Mouse (Mus musculus) megakaryocyte progenitor cell, adult 5-6 weeks (primary cell): ENCODE data around the gene E130114P18Rik. TPM values are rescaled to one million over a fixed set of nuclear protein-coding genes. Genes with fewer than 3 reads are reported as not detected.

Source experiments
- ATAC-seq: replicated peaks from 2 replicates; pipeline ENCODE4 v1.8.0; 2016; ENCODE audit warnings: mild to moderate bottlenecking, moderate TSS enrichment, inconsistent platforms; ENCODE audit not compliant: poor library complexity
- total RNA-seq, 2 experiments: library from RNA; stranded (forward) in 1 of 2; stranded (reverse) in 1 of 2; fragments of 157-497, 149-512 nt in 1 of 2; fragments of 200-1000 nt in 1 of 2; gene quantifications; 2 replicates each; pipeline versions ENCODE4 v1.2.3 to v1.2.4; 2015 to 2017

The E130114P18Rik gene
- total RNA-seq, 2 experiments from 2014 or later: not detected

- no peak for ATAC-seq
Observed at GRCm38 (mm10) chr4:97663922-97664321, 114.0 kb downstream of the E130114P18Rik start.

- ATAC-seq: no peak
Observed at GRCm38 (mm10) chr4:97662841-97663240, 115.0 kb downstream of the E130114P18Rik start.

GRCm38 (mm10) chr4:97661611-97662273 lies 116.1 kb downstream of the E130114P18Rik start:
- no peak for ATAC-seq

GRCm38 (mm10) chr4:97657586-97657985 lies 120.3 kb downstream of the E130114P18Rik start:
- peak; percentile 82 for ATAC-seq

GRCm38 (mm10) chr4:97649626-97650015 lies 128.3 kb downstream of the E130114P18Rik start:
- no peak for ATAC-seq

- ATAC-seq: no peak
Observed at GRCm38 (mm10) chr4:97648825-97649625, 128.9 kb downstream of the E130114P18Rik start.

GRCm38 (mm10) chr4:97648436-97648707 lies 129.5 kb downstream of the E130114P18Rik start:
- ATAC-seq: no peak; the same call in 1 of the 2 replicates

GRCm38 (mm10) chr4:97647700-97648435 lies 130.0 kb downstream of the E130114P18Rik start:
- ATAC-seq: peak; percentile 91

GRCm38 (mm10) chr4:97647236-97647635 lies 130.6 kb downstream of the E130114P18Rik start:
- ATAC-seq: no peak

- ATAC-seq: peak; percentile 91
Observed at GRCm38 (mm10) chr4:97640385-97640784, 137.5 kb downstream of the E130114P18Rik start.

- no peak for ATAC-seq
Observed at GRCm38 (mm10) chr4:97636569-97636968, 141.3 kb downstream of the E130114P18Rik start.

GRCm38 (mm10) chr4:97635757-97636292 lies 142.1 kb downstream of the E130114P18Rik start:
- ATAC-seq: no peak

GRCm38 (mm10) chr4:97635296-97635755 lies 142.6 kb downstream of the E130114P18Rik start:
- ATAC-seq: no peak

GRCm38 (mm10) chr4:97628881-97629605 lies 148.8 kb downstream of the E130114P18Rik start:
- ATAC-seq: 0 out of 2 replicates have a peak, but pooled peaks have one; percentile 39

GRCm38 (mm10) chr4:97626002-97626720 lies 151.7 kb downstream of the E130114P18Rik start:
- no peak for ATAC-seq

GRCm38 (mm10) chr4:97623165-97623564 lies 154.7 kb downstream of the E130114P18Rik start:
- peak; percentile 48 for ATAC-seq

- no peak for ATAC-seq
Observed at GRCm38 (mm10) chr4:97621731-97622130, 156.1 kb downstream of the E130114P18Rik start.

GRCm38 (mm10) chr4:97620409-97620808 lies 157.5 kb downstream of the E130114P18Rik start:
- ATAC-seq: no peak

GRCm38 (mm10) chr4:97618668-97619373 lies 159.1 kb downstream of the E130114P18Rik start:
- ATAC-seq: peak; percentile 82
